Mouse (Mus musculus) E14TG2a.4 (cell line): ENCODE measurements at regions not wholly inside any gene's neighbourhood (a gene's known extent, or its start where the extent isn't known, plus 50 kb on each side); places are given as distances from the start of the nearest gene placed in this dataset.

Experiments
- H3K27me3 ChIP-seq: 2 replicates; pipeline ENCODE4 v1.6.1; 2014; ENCODE audit warnings: low read length, control low read depth; ENCODE audit not compliant: insufficient read depth
- H3K36me3 ChIP-seq: 2 replicates; pipeline ENCODE4 v1.6.1; 2014; ENCODE audit warnings: low read length, control low read depth; ENCODE audit not compliant: insufficient read depth
- H3K4me1 ChIP-seq: replicated peaks from 2 replicates; pipeline ENCODE4 v1.6.1; 2014; ENCODE audit warnings: low read depth, low read length, control low read depth
- H3K4me3 ChIP-seq: replicated peaks from 2 replicates; pipeline ENCODE4 v1.5.1; 2014; ENCODE audit warnings: mild to moderate bottlenecking, low read length
- H3K9me3 ChIP-seq: 2 replicates; pipeline ENCODE4 v1.6.1; 2014; ENCODE audit warnings: low read length, control low read depth
- CTCF ChIP-seq: conservative IDR thresholded peaks from 2 replicates; pipeline ENCODE4 v1.5.1; 2014; ENCODE audit warnings: low read length
- NANOG ChIP-seq: IDR thresholded peaks from 2 replicates; pipeline ENCODE4 v1.6.1; 2014; ENCODE audit warnings: borderline replicate concordance, low read length, mixed read lengths
- POU5F1 ChIP-seq: IDR thresholded peaks from 2 replicates; pipeline ENCODE4 v1.6.1; 2014; ENCODE audit warnings: low read length, borderline replicate concordance

DNA sequence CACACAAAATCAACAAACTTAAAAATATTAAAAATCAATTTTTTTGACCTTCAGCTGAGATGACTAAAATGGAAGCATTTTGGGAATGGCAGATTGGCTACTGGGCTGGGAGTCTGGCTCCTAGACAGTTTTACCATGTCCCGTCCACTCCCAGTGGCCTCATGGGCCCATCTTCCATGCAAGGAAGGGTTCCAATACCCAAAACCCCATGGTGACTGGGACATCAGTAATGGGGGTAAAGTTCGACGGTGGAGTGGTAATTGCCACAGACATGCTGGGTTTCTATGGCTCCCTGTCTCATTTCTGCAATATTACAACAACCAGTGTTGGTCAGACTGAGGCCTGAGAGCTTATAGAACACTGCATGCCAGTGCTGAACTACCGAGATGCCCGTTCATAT, 82.2 kb downstream of the Il20rb start:
- Histone ChIP-seq H3K4me1 (no peaks in the 10 kb centered on the region), H3K36me3 (no peaks in the 10 kb centered on the region), H3K4me3 (no peak overlapping the region), H3K27me3 (no peaks in the 10 kb centered on the region), H3K9me3 (peaks cover 10% of the 10 kb centered on the region; the same call in 1 of the 2 replicates)
- no peak for TF ChIP-seq CTCF
- no peak for TF ChIP-seq NANOG
- no peak for TF ChIP-seq POU5F1

DNA sequence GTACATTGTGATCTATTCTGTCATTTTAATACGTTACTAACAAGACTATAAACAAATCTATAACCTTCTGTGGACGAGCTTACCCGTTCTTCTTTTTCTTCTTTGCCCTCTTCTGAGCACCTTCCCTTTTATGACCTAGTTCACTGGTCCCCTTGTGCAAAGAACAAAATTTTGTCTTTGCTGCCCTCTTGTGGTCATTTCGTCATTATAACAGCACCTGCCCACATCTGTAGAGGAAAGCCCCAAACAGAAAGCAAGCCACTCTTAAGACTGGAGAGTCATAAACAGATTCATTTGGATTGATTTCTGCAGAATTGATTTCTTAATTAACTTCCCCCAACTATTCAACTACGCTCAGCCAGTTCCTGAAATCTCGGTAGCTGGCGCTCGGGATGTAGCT, 86.2 kb downstream of the Il20rb start:
- TF ChIP-seq POU5F1, result no peak
- TF ChIP-seq NANOG, result no peak
- TF ChIP-seq CTCF, result peak; percentile 46
- no peaks in the 10 kb centered on the region for H3K9me3 ChIP-seq
- no peaks in the 10 kb centered on the region for H3K36me3 ChIP-seq
- peaks cover 4% of the 10 kb centered on the region; the same call in 1 of the 2 replicates for H3K27me3 ChIP-seq
- peaks cover 14% of the 10 kb centered on the region for H3K4me1 ChIP-seq
- no peak overlapping the region for H3K4me3 ChIP-seq

DNA sequence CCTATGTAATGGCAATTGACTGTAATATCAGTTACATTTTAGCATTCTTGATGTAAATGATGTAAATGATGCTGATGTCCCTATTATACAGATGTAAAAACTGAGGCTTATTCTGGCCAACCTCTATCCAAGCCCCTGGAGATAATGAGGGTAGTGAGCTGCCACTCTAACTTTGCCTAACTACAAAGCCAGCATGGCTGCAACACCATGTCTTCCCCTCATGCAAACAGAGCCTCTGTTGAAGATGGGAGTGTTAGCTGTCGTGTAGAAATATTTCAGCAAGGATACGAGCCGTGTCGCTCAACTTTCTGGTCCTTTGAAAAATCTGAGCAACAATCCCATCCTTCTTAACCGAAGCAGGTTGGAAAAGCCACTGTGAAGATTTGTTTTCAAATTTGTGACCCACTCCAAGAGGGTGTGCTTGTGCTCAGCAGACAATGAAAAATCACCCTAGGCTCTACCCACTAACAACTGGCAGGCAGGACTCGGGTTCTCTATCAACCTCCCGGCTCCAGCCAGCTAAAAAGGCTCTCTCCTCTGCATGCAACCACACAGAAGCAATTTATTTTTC, 90.2 kb downstream of the Il20rb start:
- H3K27me3 ChIP-seq, result peaks cover 4% of the 10 kb centered on the region; the same call in 1 of the 2 replicates
- TF ChIP-seq NANOG (no peak), POU5F1 (no peak), CTCF (no peak)
- H3K4me1 ChIP-seq, result peaks cover 18% of the 10 kb centered on the region
- no peaks in the 10 kb centered on the region for H3K36me3 ChIP-seq
- no peak overlapping the region for H3K4me3 ChIP-seq
- H3K9me3 ChIP-seq, result peaks cover 10% of the 10 kb centered on the region

DNA sequence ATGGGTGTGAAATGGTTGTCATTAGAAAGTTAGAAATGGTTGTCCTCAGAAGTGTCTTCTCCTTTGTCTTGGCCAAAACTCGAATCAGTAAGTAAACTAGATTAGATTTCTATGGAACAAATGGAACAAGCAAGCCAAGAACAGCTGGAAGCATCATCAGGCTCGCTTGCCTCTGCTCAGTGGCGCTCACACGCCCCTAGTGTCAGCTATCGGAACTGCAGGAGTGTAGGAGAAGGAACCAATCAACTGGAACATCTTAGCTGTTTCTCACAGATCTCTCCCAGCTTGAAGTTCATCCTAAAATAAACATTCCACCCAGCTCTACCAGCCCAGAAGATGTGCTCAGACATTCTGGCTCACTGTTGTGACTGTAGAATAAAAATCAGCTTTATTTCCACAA, 90.9 kb downstream of the Il20rb start:
- Histone ChIP-seq H3K9me3 (peaks cover 17% of the 10 kb centered on the region), H3K4me3 (no peak overlapping the region), H3K4me1 (peaks cover 18% of the 10 kb centered on the region), H3K36me3 (no peaks in the 10 kb centered on the region), H3K27me3 (peaks cover 4% of the 10 kb centered on the region; the same call in 1 of the 2 replicates)
- no peak for TF ChIP-seq POU5F1
- TF ChIP-seq CTCF, result peak; percentile 96
- TF ChIP-seq NANOG, result no peak

DNA sequence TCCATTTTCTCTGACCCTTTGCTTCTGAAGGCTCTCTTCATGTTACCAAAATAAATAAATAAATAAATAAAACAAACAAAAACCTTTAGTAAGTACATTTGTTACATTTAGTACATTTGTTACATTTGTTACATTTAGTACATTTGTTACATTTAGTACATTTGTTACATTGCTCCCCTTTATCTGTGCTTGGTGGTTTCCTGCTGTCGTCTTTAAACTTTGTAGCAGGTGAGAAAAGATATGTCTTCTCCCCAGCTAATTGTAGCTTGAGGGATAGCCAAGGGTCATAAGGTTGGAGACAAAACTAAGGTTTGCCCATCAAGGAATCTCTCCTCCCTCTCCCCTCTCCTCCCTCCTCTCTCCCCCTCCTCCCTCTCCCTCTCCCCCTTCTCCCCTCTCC, 92.0 kb downstream of the Il20rb start:
- Histone ChIP-seq H3K4me1 (peaks cover 18% of the 10 kb centered on the region), H3K36me3 (no peaks in the 10 kb centered on the region), H3K4me3 (no peak overlapping the region), H3K9me3 (peaks cover 19% of the 10 kb centered on the region), H3K27me3 (peaks cover 4% of the 10 kb centered on the region; the same call in 1 of the 2 replicates)
- TF ChIP-seq POU5F1 (no peak), NANOG (no peak), CTCF (no peak)

DNA sequence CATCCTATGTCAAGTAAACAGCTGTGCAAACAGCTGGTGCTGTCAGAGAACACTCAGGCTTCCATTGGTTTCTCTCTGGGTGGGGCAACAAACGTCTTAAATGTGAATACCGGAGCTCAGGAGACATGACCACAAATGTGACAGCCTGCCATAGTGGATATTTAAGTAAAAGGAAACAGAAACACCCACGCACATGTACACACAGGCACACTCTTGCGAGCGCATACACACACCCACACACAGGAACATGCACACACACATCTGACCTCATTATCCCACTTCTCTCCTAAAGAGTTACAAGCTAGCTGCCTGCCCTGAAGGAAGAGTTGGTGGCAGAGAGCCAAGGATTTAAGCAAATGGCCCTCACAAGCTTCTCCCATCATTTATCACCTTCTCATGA, 92.4 kb downstream of the Il20rb start:
- TF ChIP-seq CTCF, result no peak
- no peak for TF ChIP-seq POU5F1
- no peak for TF ChIP-seq NANOG
- no peaks in the 10 kb centered on the region for H3K36me3 ChIP-seq
- H3K9me3 ChIP-seq, result peaks cover 19% of the 10 kb centered on the region
- H3K4me1 ChIP-seq, result peaks cover 18% of the 10 kb centered on the region
- no peak overlapping the region for H3K4me3 ChIP-seq
- H3K27me3 ChIP-seq, result peaks cover 4% of the 10 kb centered on the region; the same call in 1 of the 2 replicates

DNA sequence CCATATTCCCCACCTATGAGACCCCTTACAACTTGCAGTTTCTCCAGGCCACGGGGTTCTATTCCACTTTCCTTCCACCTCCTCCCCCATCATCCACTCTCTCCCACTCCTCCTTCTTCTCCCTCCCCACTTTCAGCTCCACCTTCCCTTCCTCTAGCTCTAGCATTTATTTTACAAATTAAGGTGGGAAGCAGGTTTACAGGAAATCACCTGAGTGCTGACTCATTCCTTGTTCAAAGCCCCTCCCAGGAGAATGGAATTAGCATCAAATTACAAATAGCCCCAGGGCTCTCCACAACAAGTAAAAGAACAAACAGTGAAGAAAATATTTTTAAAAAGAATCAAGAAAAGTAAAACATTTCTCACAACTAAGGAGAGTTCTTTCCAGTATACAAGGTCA, 94.3 kb downstream of the Il20rb start:
- TF ChIP-seq POU5F1 (no peak), CTCF (no peak), NANOG (no peak)
- Histone ChIP-seq H3K36me3 (no peaks in the 10 kb centered on the region), H3K27me3 (peaks cover 4% of the 10 kb centered on the region; the same call in 1 of the 2 replicates), H3K9me3 (peaks cover 19% of the 10 kb centered on the region), H3K4me3 (no peak overlapping the region), H3K4me1 (peaks cover 13% of the 10 kb centered on the region)

DNA sequence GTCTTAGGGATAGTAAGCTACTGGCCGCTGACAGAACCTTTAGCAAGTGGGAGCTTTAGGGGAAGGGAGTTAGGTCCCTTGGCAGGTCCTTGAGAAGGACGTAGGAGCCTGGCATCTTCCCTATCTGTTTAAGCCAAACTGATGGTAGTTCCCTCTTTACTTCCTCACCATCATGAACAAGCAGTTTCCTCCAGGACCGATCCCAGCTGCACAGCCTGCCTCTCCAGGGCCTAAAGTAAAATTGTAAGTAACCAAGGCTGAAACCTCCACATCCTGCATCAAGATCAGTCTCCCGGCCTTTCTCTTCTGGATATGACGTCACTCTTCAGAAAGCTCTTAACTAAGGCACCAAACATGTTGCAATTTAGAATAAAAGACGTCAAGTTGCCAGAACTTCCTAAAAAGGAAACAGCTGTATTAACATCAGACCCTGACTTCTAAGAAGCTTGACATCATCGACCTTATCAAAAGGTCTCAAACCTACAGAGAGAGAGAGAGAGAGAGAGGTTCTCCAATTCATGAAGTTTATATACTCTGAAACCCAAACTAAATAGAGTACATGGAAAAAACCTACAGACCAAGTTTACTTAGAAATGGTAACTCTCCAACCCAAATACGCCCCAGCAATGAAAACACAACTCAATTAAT, 94.9 kb downstream of the Il20rb start:
- TF ChIP-seq POU5F1, result no peak
- TF ChIP-seq NANOG, result no peak
- TF ChIP-seq CTCF, result no peak
- no peak overlapping the region for H3K4me3 ChIP-seq
- no peaks in the 10 kb centered on the region for H3K36me3 ChIP-seq
- peaks cover 2% of the 10 kb centered on the region; the same call in 1 of the 2 replicates for H3K27me3 ChIP-seq
- peaks cover 19% of the 10 kb centered on the region for H3K9me3 ChIP-seq
- peaks cover 17% of the 10 kb centered on the region for H3K4me1 ChIP-seq
